Mouse (Mus musculus) ovary, adult 18-20 months (tissue): ENCODE results near the gene Ccl17.
A peak's percentile ranks its signal among the peaks of the same experiment; 100 is the strongest.
"Not testable (repeated sequence)": the region's sequence is repeated elsewhere in the genome, so short reads cannot be mapped to it uniquely, and the experiment has no call there.

Source experiments
- DNase-seq: peaks from one replicate; pipeline ENCODE4 v3.0.0; 2022; ENCODE audit warnings: low spot score, mixed read lengths

Gene Ccl17

GRCm38 (mm10) chr8:94826210-94826609 lies 16.0 kb downstream of the Ccl17 start:
- no peak for DNase-seq

DNA sequence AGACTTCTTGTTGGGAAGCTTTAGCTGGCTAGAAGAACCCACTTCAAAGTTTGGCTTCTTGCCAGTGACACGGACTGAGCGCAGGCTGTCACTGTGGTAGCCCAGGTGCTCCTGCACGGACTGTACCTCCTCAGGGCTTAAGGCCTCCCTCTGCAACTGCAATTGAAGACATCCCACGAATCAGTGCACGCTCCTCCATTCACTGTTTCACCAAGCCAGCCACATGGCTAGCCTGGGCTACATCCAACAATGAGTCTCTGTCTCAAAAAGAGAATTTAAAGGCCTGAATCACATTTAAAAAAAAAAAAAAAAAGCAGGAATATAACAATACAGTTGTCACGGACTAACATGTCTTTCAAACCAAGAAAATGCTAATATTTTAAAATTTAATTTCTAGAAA lies 18.0 kb downstream of the Ccl17 start:
- DNase-seq = no peak

DNA sequence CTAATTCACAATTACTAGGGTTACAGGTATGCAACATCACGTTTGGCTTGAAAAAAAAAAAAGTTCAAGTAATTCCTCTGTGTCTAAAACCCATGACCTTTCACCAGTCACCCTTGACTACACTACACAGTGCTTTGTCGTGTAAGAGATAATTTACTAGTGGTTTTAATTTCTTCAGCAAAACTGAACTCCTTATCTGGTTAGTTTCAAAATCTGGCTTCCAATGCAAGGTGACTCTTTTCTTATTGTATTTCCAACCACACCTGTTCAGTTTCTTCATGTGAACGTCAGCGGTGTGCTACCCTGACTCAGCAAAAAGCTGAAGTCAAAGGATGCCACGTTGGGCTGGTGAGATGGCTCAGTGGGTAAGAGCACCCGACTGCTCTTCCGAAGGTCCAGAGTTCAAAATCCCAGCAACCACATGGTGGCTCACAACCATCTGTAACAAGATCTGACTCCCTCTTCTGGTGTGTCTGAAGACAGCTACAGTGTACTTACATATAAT lies 23.7 kb downstream of the Ccl17 start:
- DNase-seq = not testable (repeated sequence)

DNA sequence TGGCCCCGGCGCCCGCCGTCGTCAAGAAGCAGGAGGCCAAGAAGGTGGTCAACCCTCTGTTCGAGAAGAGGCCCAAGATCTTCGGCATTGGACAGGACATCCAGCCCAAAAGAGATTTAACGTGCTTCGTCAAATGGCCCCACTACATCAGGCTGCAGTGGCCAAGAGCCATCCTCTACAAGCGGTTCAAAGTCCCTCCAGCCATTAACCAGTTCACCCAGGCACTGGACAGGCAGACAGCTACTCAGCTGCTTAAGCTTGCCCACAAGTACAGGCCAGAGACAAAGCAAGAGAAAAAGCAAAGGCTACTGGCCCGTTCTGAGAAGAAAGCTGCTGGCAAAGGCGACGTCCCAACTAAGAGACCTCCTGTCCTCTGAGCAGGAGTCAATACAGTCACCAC lies 25.5 kb downstream of the Ccl17 start:
- not testable (repeated sequence) for DNase-seq

- DNase-seq = no peak
These were observed 26.4 kb downstream of the Ccl17 start for GRCm38 (mm10) chr8:94836456-94837240.

- peak; percentile 92 for DNase-seq
These were observed 27.7 kb downstream of the Ccl17 start, which contains the start of the genes Coq9 and Ciapin1 for GRCm38 (mm10) chr8:94837662-94838574. TSS of gene Coq9 (plus strand) at chr8:94838321. TSS of gene Ciapin1 (minus strand) at chr8:94838358.

- DNase-seq = peak; percentile 51
These were observed 28.3 kb downstream of the Ccl17 start for GRCm38 (mm10) chr8:94838600-94838999.

GRCm38 (mm10) chr8:94841183-94841582 lies 30.9 kb downstream of the Ccl17 start:
- DNase-seq = no peak

- DNase-seq = no peak
These were observed 39.8 kb downstream of the Ccl17 start for GRCm38 (mm10) chr8:94850049-94850448.

DNA sequence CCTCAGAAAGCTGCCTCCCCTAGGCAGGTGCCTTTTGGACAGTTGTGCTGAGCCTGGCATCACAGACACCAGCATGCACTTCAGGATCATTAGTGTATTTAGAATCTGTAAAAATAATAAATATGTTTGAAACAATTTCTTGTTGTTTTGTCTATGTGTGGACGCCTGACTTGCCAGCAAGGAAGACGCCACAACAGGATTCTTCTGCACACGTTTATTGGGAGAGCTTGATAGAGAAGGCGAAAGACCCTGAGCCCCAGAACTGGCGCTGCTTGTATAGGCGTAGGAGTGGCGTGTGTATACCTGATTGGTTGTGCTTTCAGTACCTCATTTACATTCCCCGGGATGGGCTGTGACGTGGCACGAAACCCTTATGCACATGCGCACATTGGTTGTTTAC lies 44.5 kb downstream of the Ccl17 start:
- DNase-seq = not testable (repeated sequence)

GRCm38 (mm10) chr8:94857011-94857345 lies 46.7 kb downstream of the Ccl17 start:
- DNase-seq = no peak

- DNase-seq = peak; percentile 74
These were observed 47.3 kb downstream of the Ccl17 start, which contains the start of gene Polr2c for GRCm38 (mm10) chr8:94857346-94858173. TSS of gene Polr2c (plus strand) at chr8:94857450.

DNA sequence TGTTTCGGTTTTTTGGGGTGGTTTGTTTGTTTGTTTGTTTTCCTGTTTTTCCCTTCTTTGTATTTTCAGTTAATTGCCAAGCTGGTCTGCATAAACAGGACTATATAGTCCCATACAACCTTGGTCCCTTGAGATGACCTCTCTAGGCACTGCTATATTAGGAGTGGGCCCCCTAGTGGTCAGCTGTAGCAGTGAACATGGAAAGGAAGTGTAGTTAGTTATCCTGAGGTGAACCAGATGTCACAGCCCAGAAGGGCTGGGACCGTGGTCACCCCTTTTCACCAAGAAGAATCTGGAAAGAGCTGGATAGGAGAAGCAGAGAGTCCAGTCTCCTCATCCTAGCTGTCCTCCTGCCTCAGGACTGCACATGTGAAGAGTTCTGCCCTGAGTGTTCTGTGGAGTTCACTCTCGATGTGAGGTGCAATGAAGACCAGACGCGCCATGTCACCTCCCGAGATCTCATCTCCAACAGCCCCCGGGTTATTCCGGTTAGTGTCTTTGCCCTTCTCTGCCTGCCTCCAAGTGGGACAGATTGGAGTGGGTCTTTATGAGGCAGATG lies 51.2 kb downstream of the Ccl17 start:
- DNase-seq = no peak
